Mouse (Mus musculus) ovary, adult 10 weeks (tissue): Measurements from ENCODE around the gene Tmem178b. TPM values are rescaled to one million over a fixed set of nuclear protein-coding genes. Genes with fewer than 3 reads are reported as not detected.

Experiments
- polyA plus RNA-seq: library from polyadenylated mRNA; stranded (reverse); fragments of 350-450 nt; fragmentation: Illumina TruSeq; extraction: RNeasy Lipid Tissue Mini Kit (QIAGEN cat#74804); gene quantifications from one replicate; pipeline ENCODE4 v1.2.3, GENCODE M21; 2014

The Tmem178b gene
- 6.6 TPM for polyA plus RNA-seq

DNA sequence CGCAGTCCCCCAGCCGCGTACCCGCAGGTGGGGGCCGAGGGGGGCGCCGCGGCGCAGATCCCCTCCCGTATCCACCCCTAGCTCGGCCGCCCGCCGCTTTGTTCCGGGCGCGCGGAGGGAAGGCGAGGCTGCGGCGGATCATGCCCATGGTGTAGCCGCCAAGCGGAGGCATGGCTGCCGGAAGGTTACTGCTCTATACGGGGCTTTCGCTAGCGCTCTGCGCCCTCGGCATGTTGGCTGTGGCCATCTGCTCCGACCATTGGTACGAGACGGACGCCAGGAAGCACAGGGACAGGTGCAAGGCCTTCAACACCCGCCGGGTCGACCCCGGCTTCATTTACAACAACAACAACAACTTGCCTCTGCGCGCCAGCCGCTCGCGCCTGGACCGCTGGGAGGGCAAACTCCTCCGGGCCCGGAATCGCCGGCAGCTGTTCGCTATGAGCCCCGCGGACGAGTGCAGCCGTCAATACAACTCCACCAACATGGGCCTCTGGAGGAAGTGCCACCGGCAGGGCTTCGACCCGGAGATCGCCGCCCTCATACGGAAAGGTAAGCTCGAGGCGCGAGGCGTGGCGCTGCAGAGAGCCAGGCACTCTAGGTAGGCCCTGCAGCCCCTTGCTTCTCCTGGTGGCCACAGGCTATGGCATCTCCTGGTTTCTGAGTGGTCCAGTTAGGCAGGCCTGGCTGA is at the start of gene Tmem178b:
Gene Tmem178b, plus strand, starts transcription at position 371 of the 691 bp plus-strand sequence.

Other genes with a start within 250 kb of the Tmem178b start
- 51.3 TPM for gene Braf, start 147.8 kb upstream of the Tmem178b start, polyA plus RNA-seq
- gene Mrps33, start 62.3 kb upstream of the Tmem178b start, polyA plus RNA-seq = 211 TPM